Mouse (Mus musculus) neural tube, embryonic 15.5 days (tissue): ENCODE measurements around the gene Fmnl3. TPM values are rescaled to one million over a fixed set of nuclear protein-coding genes. Genes with fewer than 3 reads are reported as not detected.

ENCODE experiments used
- ATAC-seq: fragments of 200-750 bp; cut with Nextera tagmentation; 2 replicates; pipeline ENCODE4 v1.8.0; 2017; ENCODE audit warnings: mild to moderate bottlenecking, moderate TSS enrichment, moderate library complexity; ENCODE audit not compliant: low FRiP score
- H3K27ac ChIP-seq: fragments of 300-500 bp; sonication (generic); replicated peaks from 2 replicates; pipeline ENCODE4 v1.5.1; 2015; ENCODE audit warnings: mild to moderate bottlenecking, inconsistent platforms
- H3K27me3 ChIP-seq: fragments of 300-500 bp; sonication (generic); replicated peaks from 2 replicates; pipeline ENCODE4 v1.6.1; 2015; ENCODE audit warnings: inconsistent platforms
- H3K36me3 ChIP-seq: fragments of 300-500 bp; sonication (generic); 2 replicates; pipeline ENCODE4 v1.6.1; 2015; ENCODE audit warnings: inconsistent platforms
- H3K4me1 ChIP-seq: fragments of 300-500 bp; sonication (generic); 2 replicates; pipeline ENCODE4 v1.6.1; 2015; ENCODE audit warnings: inconsistent platforms
- H3K4me2 ChIP-seq: fragments of 300-500 bp; sonication (generic); 2 replicates; pipeline ENCODE4 v1.6.1; 2015; ENCODE audit warnings: inconsistent platforms, mild to moderate bottlenecking, moderate library complexity
- H3K4me3 ChIP-seq: fragments of 300-500 bp; sonication (generic); replicated peaks from 2 replicates; pipeline ENCODE4 v1.5.1; 2015; ENCODE audit warnings: mild to moderate bottlenecking, inconsistent platforms
- H3K9ac ChIP-seq: fragments of 300-500 bp; sonication (generic); replicated peaks from 2 replicates; pipeline ENCODE4 v1.6.1; 2015; ENCODE audit warnings: mild to moderate bottlenecking, inconsistent platforms
- H3K9me3 ChIP-seq: fragments of 300-500 bp; sonication (generic); replicated peaks from 2 replicates; pipeline ENCODE4 v1.6.1; 2016; ENCODE audit warnings: inconsistent platforms
- WGBS: fragments of 180-500 bp; shearing (Covaris S2); methylation state at CpG from one replicate; pipeline ENCODE4 v1.1.7; 2015; ENCODE audit warnings: mixed read lengths; 5-methylcytosine and 5-hydroxymethylcytosine counted together
- polyA plus RNA-seq: library from polyadenylated mRNA; unstranded; fragments of >200 nt; fragmentation: Nextera tagmentation; extraction: Ambion mirVana; gene quantifications from 2 replicates; pipeline ENCODE4 v1.2.1, GENCODE M21; 2015

The Fmnl3 gene
- polyA plus RNA-seq, 1 experiment from 2014 or later = 7.9 TPM

- H3K36me3 ChIP-seq = peaks cover 45% of the 10 kb centered on the region
- H3K27ac ChIP-seq = no peak overlapping the region
- H3K9ac ChIP-seq = no peak overlapping the region
- H3K4me2 ChIP-seq = no peak overlapping the region
- ATAC-seq = no peak
- no peaks in the 10 kb centered on the region for H3K27me3 ChIP-seq
- H3K4me1 ChIP-seq = no peaks in the 10 kb centered on the region
- H3K4me3 ChIP-seq = no peak overlapping the region
- no peaks in the 10 kb centered on the region for H3K9me3 ChIP-seq
- 91% methylated on average over 6 of the region's 6 CpGs for WGBS
These were observed 44.7 kb downstream of the Fmnl3 start for GRCm38 (mm10) chr15:99325598-99325997.

DNA sequence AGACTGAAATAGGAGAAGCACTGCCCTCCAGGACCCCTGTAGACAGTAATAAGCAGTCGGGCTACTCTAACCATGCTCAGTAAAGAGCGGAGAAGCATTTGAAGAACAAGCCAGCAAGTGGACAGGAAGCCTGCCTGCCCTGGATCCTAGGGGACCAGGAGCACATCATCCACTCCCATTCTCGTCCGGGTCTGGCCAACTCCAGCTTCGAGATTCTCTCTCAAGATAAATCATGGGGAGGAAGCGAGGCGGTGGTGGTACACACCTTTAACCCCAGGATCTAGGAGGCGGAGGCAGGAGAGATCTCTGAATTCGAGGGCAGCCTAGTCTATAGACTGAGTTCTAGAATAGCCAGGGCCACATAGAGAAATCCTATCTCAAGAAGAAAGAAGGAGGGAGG is 46.1 kb downstream of the Fmnl3 start:
- 86% methylated on average over 9 of the region's 9 CpGs for WGBS
- no peaks in the 10 kb centered on the region for H3K27me3 ChIP-seq
- no peak overlapping the region for H3K4me3 ChIP-seq
- H3K27ac ChIP-seq = no peak overlapping the region; the same call in 1 of the 2 replicates
- no peaks in the 10 kb centered on the region for H3K4me1 ChIP-seq
- no peak overlapping the region for H3K4me2 ChIP-seq
- no peaks in the 10 kb centered on the region for H3K9me3 ChIP-seq
- peaks cover 58% of the 10 kb centered on the region for H3K36me3 ChIP-seq
- H3K9ac ChIP-seq = no peak overlapping the region
- ATAC-seq = no peak

DNA sequence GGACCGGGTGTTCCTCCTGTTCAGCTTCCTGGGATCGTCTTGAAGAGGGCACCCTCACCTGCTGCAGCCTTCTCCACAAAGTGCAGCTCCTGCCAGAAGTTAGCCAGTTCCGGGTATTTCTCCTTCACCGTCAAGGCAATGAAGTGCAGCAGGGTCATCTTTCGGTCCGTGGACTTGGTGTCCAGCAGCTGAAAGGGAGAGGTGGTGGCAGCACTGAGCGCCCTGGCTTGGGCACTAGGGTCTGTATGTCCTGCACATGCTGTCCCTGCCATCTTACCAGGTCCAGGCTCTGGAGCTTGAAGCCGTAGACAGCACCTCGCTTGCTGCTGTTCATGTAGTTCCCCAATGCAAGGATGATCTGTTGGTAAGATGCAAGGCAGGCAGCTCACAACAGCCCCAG is 49.3 kb downstream of the Fmnl3 start:
- 86% methylated on average over 9 of the region's 9 CpGs for WGBS
- H3K9me3 ChIP-seq = no peaks in the 10 kb centered on the region
- no peak overlapping the region for H3K4me3 ChIP-seq
- no peak for ATAC-seq
- peaks cover 73% of the 10 kb centered on the region for H3K36me3 ChIP-seq
- H3K27me3 ChIP-seq = no peaks in the 10 kb centered on the region
- H3K4me1 ChIP-seq = peaks cover 9% of the 10 kb centered on the region; the same call in 1 of the 2 replicates
- H3K9ac ChIP-seq = no peak overlapping the region
- no peak overlapping the region for H3K4me2 ChIP-seq
- H3K27ac ChIP-seq = peak overlapping the region; percentile 24

- Histone ChIP-seq H3K27ac (0 out of 2 replicates have a peak overlapping the region, but pooled peaks have one; percentile 37), H3K4me2 (no peak overlapping the region), H3K9ac (no peak overlapping the region), H3K4me1 (peaks cover 9% of the 10 kb centered on the region; the same call in 1 of the 2 replicates), H3K4me3 (no peak overlapping the region), H3K27me3 (no peaks in the 10 kb centered on the region), H3K9me3 (no peaks in the 10 kb centered on the region), H3K36me3 (peaks cover 79% of the 10 kb centered on the region)
- no peak for ATAC-seq
- 86% methylated on average over 10 of the region's 10 CpGs for WGBS
These were observed 50.1 kb downstream of the Fmnl3 start for GRCm38 (mm10) chr15:99320168-99320674.

- Histone ChIP-seq H3K27me3 (no peaks in the 10 kb centered on the region), H3K36me3 (peaks cover 78% of the 10 kb centered on the region), H3K4me1 (peaks cover 9% of the 10 kb centered on the region; the same call in 1 of the 2 replicates), H3K27ac (peak overlapping the region; percentile 48), H3K4me3 (no peak overlapping the region), H3K4me2 (no peak overlapping the region), H3K9ac (no peak overlapping the region), H3K9me3 (no peaks in the 10 kb centered on the region)
- no peak for ATAC-seq
- 82% methylated on average over 3 of the region's 3 CpGs for WGBS
These were observed 50.8 kb downstream of the Fmnl3 start for GRCm38 (mm10) chr15:99319411-99319871.

- Histone ChIP-seq H3K36me3 (peaks cover 82% of the 10 kb centered on the region), H3K27ac (peak overlapping the region; percentile 54), H3K27me3 (no peaks in the 10 kb centered on the region), H3K4me3 (no peak overlapping the region), H3K9me3 (no peaks in the 10 kb centered on the region), H3K4me1 (peaks cover 9% of the 10 kb centered on the region; the same call in 1 of the 2 replicates), H3K9ac (no peak overlapping the region), H3K4me2 (no peak overlapping the region)
- 73% methylated on average over 14 of the region's 14 CpGs for WGBS
- no peak for ATAC-seq
These were observed 51.3 kb downstream of the Fmnl3 start for GRCm38 (mm10) chr15:99318861-99319410.

DNA sequence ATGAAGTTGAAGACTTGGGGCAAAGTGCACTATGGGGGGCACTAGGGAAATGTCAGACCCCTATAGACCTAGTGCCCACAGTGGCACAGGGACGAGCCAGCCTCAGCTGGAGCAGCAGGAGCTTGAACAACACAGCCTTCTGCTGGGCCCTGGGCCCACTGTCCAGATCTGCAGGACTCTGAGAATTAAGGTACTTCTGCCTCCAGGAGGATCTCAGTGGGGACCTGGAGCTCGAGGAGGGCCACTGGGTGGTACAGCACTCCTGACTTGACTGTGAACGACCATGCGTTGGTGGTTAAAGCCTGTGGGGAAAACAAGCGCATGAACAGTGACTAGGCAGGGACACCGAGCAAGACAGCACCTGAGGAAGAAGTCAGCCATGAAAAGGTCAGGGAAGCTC is 52.2 kb downstream of the Fmnl3 start:
- ATAC-seq = no peak
- 89% methylated on average over 6 of the region's 6 CpGs for WGBS
- Histone ChIP-seq H3K4me1 (peaks cover 9% of the 10 kb centered on the region; the same call in 1 of the 2 replicates), H3K9ac (no peak overlapping the region), H3K36me3 (peaks cover 88% of the 10 kb centered on the region), H3K27me3 (no peaks in the 10 kb centered on the region), H3K4me3 (no peak overlapping the region), H3K4me2 (no peak overlapping the region), H3K9me3 (no peaks in the 10 kb centered on the region), H3K27ac (peak overlapping the region; percentile 54)

GRCm38 (mm10) chr15:99317267-99317651 is 53.0 kb downstream of the Fmnl3 start:
- 82% methylated on average over 2 of the region's 2 CpGs for WGBS
- Histone ChIP-seq H3K4me2 (no peak overlapping the region), H3K27ac (peak overlapping the region; percentile 72), H3K36me3 (peaks cover 94% of the 10 kb centered on the region), H3K4me1 (peaks cover 9% of the 10 kb centered on the region; the same call in 1 of the 2 replicates), H3K9ac (no peak overlapping the region), H3K4me3 (no peak overlapping the region), H3K27me3 (no peaks in the 10 kb centered on the region), H3K9me3 (no peaks in the 10 kb centered on the region)
- ATAC-seq = no peak

DNA sequence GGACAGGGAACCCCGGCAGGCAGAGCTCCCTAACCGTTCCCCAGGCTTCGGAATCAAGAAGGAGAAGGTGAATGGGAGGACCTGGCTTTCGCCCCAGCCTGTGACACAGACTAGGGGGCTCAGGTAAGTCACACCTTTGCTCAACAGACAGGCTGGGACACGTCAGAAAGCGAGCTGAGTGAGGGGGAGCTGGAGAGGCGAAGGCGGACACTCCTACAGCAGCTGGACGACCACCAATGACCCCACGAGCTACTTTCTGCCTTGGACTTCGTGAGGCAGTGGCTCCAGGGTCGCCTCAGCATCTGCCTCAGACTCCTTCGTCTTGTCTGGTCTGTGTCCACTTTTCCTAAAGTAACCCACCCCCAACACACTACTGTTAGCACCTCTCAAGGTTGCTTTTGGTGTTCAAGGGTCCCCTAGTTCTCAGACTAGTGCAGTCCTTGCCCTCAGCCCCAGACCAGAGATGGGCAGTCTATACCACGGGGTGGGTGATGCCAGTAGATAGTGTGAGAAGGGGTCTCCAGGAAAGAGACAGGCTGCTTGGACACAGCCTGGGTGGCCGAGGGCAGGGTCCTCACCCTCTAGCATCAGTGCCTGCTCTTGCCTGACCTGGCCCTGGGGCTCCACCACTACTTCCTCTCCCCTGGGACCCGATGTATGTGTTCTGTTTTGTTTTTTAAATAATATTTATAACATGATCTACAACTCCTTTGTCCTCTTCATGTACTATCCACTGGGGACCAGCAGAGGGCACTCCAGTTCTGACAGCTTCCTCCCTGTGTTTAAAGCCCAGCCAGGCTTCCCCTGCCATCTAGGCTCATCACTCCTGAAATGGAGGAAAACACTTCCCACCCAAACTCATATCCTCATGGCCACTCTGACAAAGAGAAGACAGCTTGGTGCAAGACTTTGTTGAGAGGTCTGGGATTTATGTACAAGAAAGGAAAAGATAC is 53.7 kb downstream of the Fmnl3 start:
- H3K9ac ChIP-seq = no peak overlapping the region

GRCm38 (mm10) chr15:99314891-99315290 is 55.4 kb downstream of the Fmnl3 start:
- no peak overlapping the region for H3K27ac ChIP-seq
- H3K9ac ChIP-seq = no peak overlapping the region
- H3K4me3 ChIP-seq = no peak overlapping the region
- H3K36me3 ChIP-seq = peaks cover 94% of the 10 kb centered on the region
- peaks cover 9% of the 10 kb centered on the region; the same call in 1 of the 2 replicates for H3K4me1 ChIP-seq
- H3K4me2 ChIP-seq = no peak overlapping the region
- H3K9me3 ChIP-seq = no peaks in the 10 kb centered on the region
- WGBS = 94% methylated on average over 16 of the region's 16 CpGs
- H3K27me3 ChIP-seq = no peaks in the 10 kb centered on the region
- no peak for ATAC-seq

More for the DNA sequence above, 53.7 kb downstream of the Fmnl3 start:
- 0 out of 2 replicates have a peak, but pooled peaks have one; percentile 36 for ATAC-seq
- peaks cover 95% of the 10 kb centered on the region for H3K36me3 ChIP-seq
- no peak overlapping the region for H3K4me3 ChIP-seq
- WGBS = 80% methylated on average over 16 of the region's 16 CpGs
- H3K9me3 ChIP-seq = no peaks in the 10 kb centered on the region
- H3K4me1 ChIP-seq = peaks cover 9% of the 10 kb centered on the region; the same call in 1 of the 2 replicates
- no peaks in the 10 kb centered on the region for H3K27me3 ChIP-seq
- peak overlapping the region; percentile 72 for H3K27ac ChIP-seq
- no peak overlapping the region for H3K4me2 ChIP-seq

GRCm38 (mm10) chr15:99310617-99311016 is 59.7 kb downstream of the Fmnl3 start:
- Histone ChIP-seq H3K4me1 (no peaks in the 10 kb centered on the region), H3K27ac (no peak overlapping the region), H3K9me3 (no peaks in the 10 kb centered on the region), H3K9ac (no peak overlapping the region), H3K27me3 (no peaks in the 10 kb centered on the region), H3K4me3 (no peak overlapping the region), H3K36me3 (peaks cover 97% of the 10 kb centered on the region), H3K4me2 (no peak overlapping the region)
- 94% methylated on average over 5 of the region's 5 CpGs for WGBS
- no peak for ATAC-seq
